Mouse (Mus musculus): ENCODE data around the gene Vwce.

Vwce gene

GRCm38 (mm10) chr19:10645616-10646015 is 11.6 kb downstream of the Vwce start:
- DNase-seq (ENCODE audit: low spot score), result no peak

GRCm38 (mm10) chr19:10648156-10648555 is 14.1 kb downstream of the Vwce start:
- no peak for DNase-seq (ENCODE audit: low spot score)

GRCm38 (mm10) chr19:10656058-10656457 is 22.0 kb downstream of the Vwce start:
- DNase-seq (ENCODE audit: low spot score), result no peak

- no peak for DNase-seq (ENCODE audit: low spot score)
Measured at GRCm38 (mm10) chr19:10657742-10658141, 23.7 kb downstream of the Vwce start.

- DNase-seq (ENCODE audit: low spot score), result no peak
Measured at GRCm38 (mm10) chr19:10658406-10658805, 24.4 kb downstream of the Vwce start.

- DNase-seq (ENCODE audit: low spot score), result no peak
Measured at GRCm38 (mm10) chr19:10661373-10661772, 27.4 kb downstream of the Vwce start.

- DNase-seq (ENCODE audit: low spot score), result no peak
Measured at GRCm38 (mm10) chr19:10661919-10662318, 27.9 kb downstream of the Vwce start.

GRCm38 (mm10) chr19:10662665-10663064 is 28.7 kb downstream of the Vwce start:
- DNase-seq (ENCODE audit: low spot score), result no peak

GRCm38 (mm10) chr19:10665093-10665492 is 31.1 kb downstream of the Vwce start:
- DNase-seq (ENCODE audit: low spot score), result no peak

- DNase-seq (ENCODE audit: low spot score), result no peak
Measured at GRCm38 (mm10) chr19:10665499-10665898, 31.5 kb downstream of the Vwce start.

GRCm38 (mm10) chr19:10671319-10671718 is 37.3 kb downstream of the Vwce start:
- no peak for DNase-seq (ENCODE audit: low spot score)

- no peak for DNase-seq (ENCODE audit: low spot score)
Measured at GRCm38 (mm10) chr19:10671854-10672417, 37.9 kb downstream of the Vwce start.

GRCm38 (mm10) chr19:10673275-10673674 is 39.3 kb downstream of the Vwce start:
- DNase-seq (ENCODE audit: low spot score), result no peak

- DNase-seq (ENCODE audit: low spot score), result no peak
Measured at GRCm38 (mm10) chr19:10676656-10677055, 42.6 kb downstream of the Vwce start.

GRCm38 (mm10) chr19:10677915-10678771 is 44.1 kb downstream of the Vwce start, which contains the start of gene Pga5:
Gene Pga5 (minus strand): TSS chr19:10678071.
- peak; percentile 52 for DNase-seq (ENCODE audit: low spot score)

GRCm38 (mm10) chr19:10678772-10679067 is 44.7 kb downstream of the Vwce start:
- DNase-seq (ENCODE audit: low spot score), result no peak

- DNase-seq (ENCODE audit: low spot score), result no peak
Measured at GRCm38 (mm10) chr19:10681571-10681970, 47.6 kb downstream of the Vwce start.

- DNase-seq (ENCODE audit: low spot score), result no peak
Measured at GRCm38 (mm10) chr19:10685081-10685480, 51.1 kb downstream of the Vwce start.

- no peak for DNase-seq (ENCODE audit: low spot score)
Measured at GRCm38 (mm10) chr19:10685727-10686126, 51.7 kb downstream of the Vwce start.

GRCm38 (mm10) chr19:10688537-10689352 is 54.7 kb downstream of the Vwce start, which contains the start of gene Vps37c:
Gene Vps37c (plus strand): TSS chr19:10688735.
- DNase-seq (ENCODE audit: low spot score), result peak; percentile 87

GRCm38 (mm10) chr19:10689470-10690166 is 55.6 kb downstream of the Vwce start:
- DNase-seq (ENCODE audit: low spot score), result no peak

GRCm38 (mm10) chr19:10690336-10690735 is 56.3 kb downstream of the Vwce start:
- DNase-seq (ENCODE audit: low spot score), result no peak
